Mouse (Mus musculus): ENCODE measurements around the gene Itch. TPM values are rescaled to one million over a fixed set of nuclear protein-coding genes. Genes with fewer than 3 reads are reported as not detected.
"Not testable (repeated sequence)": the region's sequence is repeated elsewhere in the genome, so short reads cannot be mapped to it uniquely, and the experiment has no call there.

The Itch gene
- polyA plus RNA-seq, 1 experiment from 2014 or later = 24.9 TPM

GRCm38 (mm10) chr2:155140986-155141385 is 7.7 kb downstream of the Itch start:
- H3K36me3 ChIP-seq (ENCODE audit: insufficient read depth, low read length) = peaks cover 25% of the 10 kb centered on the region
- WGBS = 93% methylated on average over 5 of the region's 5 CpGs
- H3K9ac ChIP-seq (replicated peaks; ENCODE audit: low read depth) = no peak overlapping the region

GRCm38 (mm10) chr2:155142025-155142555 is 8.8 kb downstream of the Itch start:
- H3K9me3 ChIP-seq (ENCODE audit: low read length) = no peaks in the 10 kb centered on the region
- no peak overlapping the region for H3K27ac ChIP-seq (ENCODE audit: low read length)
- H3K4me3 ChIP-seq (ENCODE audit: low read depth, low read length) = no peak overlapping the region
- DNase-seq (ENCODE audit: low spot score) = no peak
- H3K4me2 ChIP-seq (replicated peaks; ENCODE audit: low read depth, low read length) = no peak overlapping the region
- no peak overlapping the region for H3K9ac ChIP-seq (replicated peaks; ENCODE audit: low read depth)
- no peaks in the 10 kb centered on the region for H3K4me1 ChIP-seq (ENCODE audit: insufficient read depth, low read depth, low read length)
- H3K27me3 ChIP-seq (replicated peaks; ENCODE audit: insufficient read depth, low read length) = no peaks in the 10 kb centered on the region
- H3K36me3 ChIP-seq (ENCODE audit: insufficient read depth, low read length) = peaks cover 31% of the 10 kb centered on the region
- no peak for ATAC-seq
- TF ChIP-seq CTCF (IDR thresholded peaks at IDR 0.05) (no peak), EP300 (IDR thresholded peaks at IDR 0.05) (no peak)

More at GRCm38 (mm10) chr2:155140986-155141385, 7.7 kb downstream of the Itch start:
- H3K4me3 ChIP-seq (ENCODE audit: low read depth, low read length) = no peak overlapping the region
- H3K4me1 ChIP-seq (ENCODE audit: insufficient read depth, low read depth, low read length) = peaks cover 2% of the 10 kb centered on the region; the same call in 1 of the 2 replicates
- no peaks in the 10 kb centered on the region for H3K27me3 ChIP-seq (replicated peaks; ENCODE audit: insufficient read depth, low read length)
- TF ChIP-seq CTCF (IDR thresholded peaks at IDR 0.05) (no peak), EP300 (IDR thresholded peaks at IDR 0.05) (no peak)
- H3K4me2 ChIP-seq (replicated peaks; ENCODE audit: low read depth, low read length) = no peak overlapping the region
- no peak for ATAC-seq
- H3K9me3 ChIP-seq (ENCODE audit: low read length) = no peaks in the 10 kb centered on the region
- DNase-seq (ENCODE audit: low spot score) = no peak
- no peak overlapping the region for H3K27ac ChIP-seq (ENCODE audit: low read length)

- not testable (repeated sequence) for H3K4me1 ChIP-seq (ENCODE audit: insufficient read depth, low read depth, low read length); H3K9ac ChIP-seq (replicated peaks; ENCODE audit: low read depth); H3K4me3 ChIP-seq (ENCODE audit: low read depth, low read length); H3K27ac ChIP-seq (ENCODE audit: low read length); H3K4me2 ChIP-seq (replicated peaks; ENCODE audit: low read depth, low read length); H3K9me3 ChIP-seq (ENCODE audit: low read length); DNase-seq (ENCODE audit: low spot score); ATAC-seq; H3K27me3 ChIP-seq (replicated peaks; ENCODE audit: insufficient read depth, low read length)
- H3K36me3 ChIP-seq (ENCODE audit: insufficient read depth, low read length) = peaks cover 13% of the 10 kb centered on the region; the same call in 1 of the 2 replicates
These were observed 16.0 kb downstream of the Itch start for GRCm38 (mm10) chr2:155149296-155149695.

- peaks cover 31% of the 10 kb centered on the region; the same call in 1 of the 2 replicates for H3K36me3 ChIP-seq (ENCODE audit: insufficient read depth, low read length)
- peak; percentile 76 for TF ChIP-seq CTCF (IDR thresholded peaks at IDR 0.05)
- TF ChIP-seq EP300 (IDR thresholded peaks at IDR 0.05) = no peak
- H3K27me3 ChIP-seq (replicated peaks; ENCODE audit: insufficient read depth, low read length) = no peaks in the 10 kb centered on the region
These were observed 74.1 kb downstream of the Itch start for GRCm38 (mm10) chr2:155207419-155207818.

GRCm38 (mm10) chr2:155223145-155223544 is 89.8 kb downstream of the Itch start:
- H3K4me2 ChIP-seq (replicated peaks; ENCODE audit: low read depth, low read length) = no peak overlapping the region
- H3K9me3 ChIP-seq (ENCODE audit: low read length) = no peaks in the 10 kb centered on the region
- H3K27me3 ChIP-seq (replicated peaks; ENCODE audit: insufficient read depth, low read length) = no peaks in the 10 kb centered on the region
- no peak for ATAC-seq
- TF ChIP-seq EP300 (IDR thresholded peaks at IDR 0.05) (no peak), CTCF (IDR thresholded peaks at IDR 0.05) (no peak)
- H3K4me1 ChIP-seq (ENCODE audit: insufficient read depth, low read depth, low read length) = no peaks in the 10 kb centered on the region
- no peak overlapping the region for H3K27ac ChIP-seq (ENCODE audit: low read length)
- DNase-seq (ENCODE audit: low spot score) = no peak
- peaks cover 43% of the 10 kb centered on the region for H3K36me3 ChIP-seq (ENCODE audit: insufficient read depth, low read length)
- H3K4me3 ChIP-seq (ENCODE audit: low read depth, low read length) = no peak overlapping the region
- 83% methylated on average over 2 of the region's 2 CpGs for WGBS
- H3K9ac ChIP-seq (replicated peaks; ENCODE audit: low read depth) = no peak overlapping the region

More at GRCm38 (mm10) chr2:155207419-155207818, 74.1 kb downstream of the Itch start:
- H3K9me3 ChIP-seq (ENCODE audit: low read length) = no peaks in the 10 kb centered on the region
- DNase-seq (ENCODE audit: low spot score) (peak; percentile 35), ATAC-seq (no peak)
- H3K4me3 ChIP-seq (ENCODE audit: low read depth, low read length) = no peak overlapping the region
- no peak overlapping the region for H3K9ac ChIP-seq (replicated peaks; ENCODE audit: low read depth)
- H3K4me2 ChIP-seq (replicated peaks; ENCODE audit: low read depth, low read length) = no peak overlapping the region
- no peak overlapping the region for H3K27ac ChIP-seq (ENCODE audit: low read length)
- no peaks in the 10 kb centered on the region for H3K4me1 ChIP-seq (ENCODE audit: insufficient read depth, low read depth, low read length)
- WGBS = 77% methylated on average over 2 of the region's 2 CpGs

- no peaks in the 10 kb centered on the region for H3K4me1 ChIP-seq (ENCODE audit: insufficient read depth, low read depth, low read length)
- H3K4me2 ChIP-seq (replicated peaks; ENCODE audit: low read depth, low read length) = no peak overlapping the region
- 92% methylated on average over 7 of the region's 7 CpGs for WGBS
- H3K9ac ChIP-seq (replicated peaks; ENCODE audit: low read depth) = no peak overlapping the region
- H3K27me3 ChIP-seq (replicated peaks; ENCODE audit: insufficient read depth, low read length) = no peaks in the 10 kb centered on the region
- H3K4me3 ChIP-seq (ENCODE audit: low read depth, low read length) = no peak overlapping the region
- no peak for TF ChIP-seq CTCF (IDR thresholded peaks at IDR 0.05)
- TF ChIP-seq EP300 (IDR thresholded peaks at IDR 0.05) = no peak
- no peak overlapping the region for H3K27ac ChIP-seq (ENCODE audit: low read length)
- DNase-seq (ENCODE audit: low spot score) (no peak), ATAC-seq (no peak)
- no peaks in the 10 kb centered on the region for H3K9me3 ChIP-seq (ENCODE audit: low read length)
- H3K36me3 ChIP-seq (ENCODE audit: insufficient read depth, low read length) = peaks cover 40% of the 10 kb centered on the region
These were observed 91.4 kb downstream of the Itch start for GRCm38 (mm10) chr2:155224721-155225120.
